Mouse (Mus musculus) lung, postnatal 0 days (tissue): Measurements from ENCODE around the gene Nrg3.

Source experiments
- CTCF ChIP-seq: IDR thresholded peaks from 2 replicates; pipeline ENCODE4 v1.5.1; 2016; ENCODE audit warnings: antibody characterized with exemption, mild to moderate bottlenecking
- EP300 ChIP-seq: IDR thresholded peaks from 2 replicates; pipeline ENCODE4 v1.6.1; 2016; ENCODE audit warnings: antibody characterized with exemption, mild to moderate bottlenecking, control low read depth

GRCm38 (mm10) chr14:39079461-39079860 lies 393.4 kb downstream of the Nrg3 start:
- TF ChIP-seq CTCF (no peak), EP300 (no peak)
